Mouse (Mus musculus): ENCODE results near the gene Ptpn18. TPM values are rescaled to one million over a fixed set of nuclear protein-coding genes. Genes with fewer than 3 reads are reported as not detected.

Ptpn18 gene
- 202 TPM for polyA plus RNA-seq (2017; shearing (Covaris generic))

DNA sequence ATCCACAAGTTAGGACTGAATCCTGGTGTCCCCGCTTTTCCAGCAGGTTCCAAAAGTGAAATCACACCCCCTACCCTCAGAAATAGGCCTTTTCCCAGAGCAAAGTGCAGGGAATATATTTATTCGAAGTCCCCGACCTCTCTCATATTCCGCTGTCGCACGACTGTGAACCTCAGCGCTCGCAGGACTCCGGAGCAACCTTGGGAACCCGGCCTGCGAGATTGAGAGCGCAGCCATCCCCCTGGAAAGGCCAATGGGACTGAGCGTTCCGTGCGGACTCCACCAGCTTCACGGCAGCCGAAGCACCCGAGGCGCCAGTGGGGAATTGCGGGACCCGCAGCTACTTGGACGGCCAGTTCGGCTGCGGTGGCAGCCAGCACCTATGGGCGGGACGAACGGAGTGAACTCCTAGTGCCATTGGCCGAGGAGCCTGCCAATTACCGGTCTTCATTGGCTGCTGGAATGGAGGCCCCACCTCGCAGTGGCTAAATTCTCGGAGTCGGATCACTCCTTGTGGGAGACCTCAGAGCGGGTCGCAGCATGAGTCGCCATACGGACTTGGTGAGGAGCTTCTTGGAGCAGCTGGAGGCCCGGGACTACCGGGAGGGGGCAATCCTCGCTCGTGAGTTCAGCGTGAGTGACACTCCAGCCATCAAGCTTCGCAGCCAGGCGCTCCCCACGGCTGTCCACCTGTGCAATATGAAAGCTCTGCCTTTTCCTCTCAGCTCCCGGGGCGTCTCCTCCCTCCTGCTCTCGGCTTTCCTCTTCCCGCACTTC is at the start of gene Ptpn18:
Gene Ptpn18, plus strand, starts transcription at position 479 of the 777 bp plus-strand sequence.

DNA sequence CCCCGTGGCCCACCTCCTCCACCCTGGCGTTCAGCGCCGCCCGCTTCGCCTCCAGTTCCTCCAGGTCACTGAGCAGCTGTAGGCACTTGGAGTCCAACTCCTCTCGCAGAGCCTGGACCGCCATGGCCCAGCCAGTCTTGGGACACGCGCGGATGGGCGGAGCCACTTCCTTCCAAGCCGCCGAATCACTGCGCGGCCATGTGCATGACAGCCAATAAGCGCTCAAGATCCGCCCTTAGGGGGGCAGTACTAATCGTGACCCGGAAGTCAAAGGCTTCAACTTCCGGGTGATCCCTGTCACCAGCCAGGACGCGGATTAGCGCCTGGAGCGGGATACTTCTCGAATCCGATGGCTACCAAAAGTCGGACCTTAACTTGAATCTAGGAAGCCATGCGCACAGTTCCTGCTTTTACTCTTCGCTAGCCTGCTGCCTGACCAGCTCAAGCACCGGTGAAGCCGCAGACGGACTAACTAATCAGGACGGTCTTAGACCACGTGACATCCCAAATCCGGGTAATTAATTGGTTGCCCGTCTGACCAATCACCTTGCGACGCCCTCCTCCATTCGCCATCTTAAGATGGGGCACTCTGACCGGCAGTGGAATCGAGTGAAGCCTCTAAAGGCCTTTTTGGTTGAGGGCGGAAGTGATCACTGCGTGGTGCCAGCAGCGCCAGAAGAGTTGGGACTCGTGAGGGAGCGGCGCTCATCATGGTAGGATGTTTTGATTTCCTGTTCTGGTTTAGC is 20.2 kb upstream of the Ptpn18 start, which contains the start of the genes Ccdc115 and Imp4:
Gene Ccdc115, minus strand, starts transcription at position 458 of the 746 bp plus-strand sequence.
Gene Imp4, plus strand, starts transcription at position 637 of the 746 bp plus-strand sequence.

Other genes with a start within 250 kb of the Ptpn18 start
- 38.1 TPM for gene Ccdc115, start 20.1 kb upstream of the Ptpn18 start, polyA plus RNA-seq (2017; shearing (Covaris generic))
- gene Imp4, start 19.9 kb upstream of the Ptpn18 start, polyA plus RNA-seq (2017; shearing (Covaris generic)) = 130 TPM
- not detected for gene Prss39, start 38.6 kb downstream of the Ptpn18 start, polyA plus RNA-seq (2017; shearing (Covaris generic))
- gene Cfc1, start 75.9 kb downstream of the Ptpn18 start, polyA plus RNA-seq (2017; shearing (Covaris generic)) = not detected
- not detected for gene Prss40, start 101.2 kb downstream of the Ptpn18 start, polyA plus RNA-seq (2017; shearing (Covaris generic))
- not detected for gene Amer3, start 119.9 kb downstream of the Ptpn18 start, polyA plus RNA-seq (2017; shearing (Covaris generic))